Mouse (Mus musculus) neural tube, embryonic 15.5 days (tissue): Measurements from ENCODE around the gene Abhd16a. TPM values are rescaled to one million over a fixed set of nuclear protein-coding genes. Genes with fewer than 3 reads are reported as not detected.

Source experiments
- ATAC-seq: fragments of 200-750 bp; cut with Nextera tagmentation; 2 replicates; pipeline ENCODE4 v1.8.0; 2017; ENCODE audit warnings: mild to moderate bottlenecking, moderate TSS enrichment, moderate library complexity; ENCODE audit not compliant: low FRiP score
- H3K27ac ChIP-seq: fragments of 300-500 bp; sonication (generic); replicated peaks from 2 replicates; pipeline ENCODE4 v1.5.1; 2015; ENCODE audit warnings: mild to moderate bottlenecking, inconsistent platforms
- H3K27me3 ChIP-seq: fragments of 300-500 bp; sonication (generic); replicated peaks from 2 replicates; pipeline ENCODE4 v1.6.1; 2015; ENCODE audit warnings: inconsistent platforms
- H3K36me3 ChIP-seq: fragments of 300-500 bp; sonication (generic); 2 replicates; pipeline ENCODE4 v1.6.1; 2015; ENCODE audit warnings: inconsistent platforms
- H3K4me1 ChIP-seq: fragments of 300-500 bp; sonication (generic); 2 replicates; pipeline ENCODE4 v1.6.1; 2015; ENCODE audit warnings: inconsistent platforms
- H3K4me2 ChIP-seq: fragments of 300-500 bp; sonication (generic); 2 replicates; pipeline ENCODE4 v1.6.1; 2015; ENCODE audit warnings: inconsistent platforms, mild to moderate bottlenecking, moderate library complexity
- H3K4me3 ChIP-seq: fragments of 300-500 bp; sonication (generic); replicated peaks from 2 replicates; pipeline ENCODE4 v1.5.1; 2015; ENCODE audit warnings: mild to moderate bottlenecking, inconsistent platforms
- H3K9ac ChIP-seq: fragments of 300-500 bp; sonication (generic); replicated peaks from 2 replicates; pipeline ENCODE4 v1.6.1; 2015; ENCODE audit warnings: mild to moderate bottlenecking, inconsistent platforms
- H3K9me3 ChIP-seq: fragments of 300-500 bp; sonication (generic); replicated peaks from 2 replicates; pipeline ENCODE4 v1.6.1; 2016; ENCODE audit warnings: inconsistent platforms
- WGBS: fragments of 180-500 bp; shearing (Covaris S2); methylation state at CpG from one replicate; pipeline ENCODE4 v1.1.7; 2015; ENCODE audit warnings: mixed read lengths; 5-methylcytosine and 5-hydroxymethylcytosine counted together
- polyA plus RNA-seq: library from polyadenylated mRNA; unstranded; fragments of >200 nt; fragmentation: Nextera tagmentation; extraction: Ambion mirVana; gene quantifications from 2 replicates; pipeline ENCODE4 v1.2.1, GENCODE M21; 2015

Abhd16a gene
- 110 TPM in 2 replicates for polyA plus RNA-seq

- peaks cover 30% of the 10 kb centered on the region for H3K36me3 ChIP-seq
- peak; percentile 98 for ATAC-seq
- peak within 1 kb of the TSS; percentile 99 for H3K27ac ChIP-seq
- H3K4me1 ChIP-seq: peaks cover 15% of the 10 kb centered on the region
- H3K4me3 ChIP-seq: peak within 1 kb of the TSS; percentile 69
- WGBS: 3% methylated on average over 67 of the region's 67 CpGs
- H3K27me3 ChIP-seq: no peaks in the 10 kb centered on the region
- peak within 1 kb of the TSS; percentile 68 for H3K4me2 ChIP-seq
- no peaks in the 10 kb centered on the region for H3K9me3 ChIP-seq
- H3K9ac ChIP-seq: peak within 1 kb of the TSS; percentile 95
Measured at GRCm38 (mm10) chr17:35088825-35089644, at the start of gene Abhd16a. TSS of gene Abhd16a (plus strand) at chr17:35089263.

GRCm38 (mm10) chr17:35043794-35044193 is 45.3 kb upstream of the Abhd16a start:
- Histone ChIP-seq H3K36me3 (no peaks in the 10 kb centered on the region), H3K9me3 (no peaks in the 10 kb centered on the region), H3K9ac (no peak overlapping the region), H3K4me3 (no peak overlapping the region), H3K27ac (no peak overlapping the region), H3K27me3 (no peaks in the 10 kb centered on the region), H3K4me2 (no peak overlapping the region), H3K4me1 (peaks cover 20% of the 10 kb centered on the region)
- ATAC-seq: no peak
- 90% methylated on average over 4 of the region's 4 CpGs for WGBS

- H3K4me3 ChIP-seq: peak overlapping the region; percentile 59
Measured at GRCm38 (mm10) chr17:35044904-35045806, 43.9 kb upstream of the Abhd16a start.

GRCm38 (mm10) chr17:35045807-35046680 is 43.0 kb upstream of the Abhd16a start:
- Histone ChIP-seq H3K4me2 (peak overlapping the region; percentile 94), H3K36me3 (no peaks in the 10 kb centered on the region), H3K4me3 (peak overlapping the region; percentile 59), H3K27me3 (no peaks in the 10 kb centered on the region), H3K9ac (peak overlapping the region; percentile 73), H3K27ac (peak overlapping the region; percentile 67), H3K9me3 (no peaks in the 10 kb centered on the region), H3K4me1 (peaks cover 33% of the 10 kb centered on the region)
- WGBS: 6% methylated on average over 47 of the region's 48 CpGs
- peak; percentile 49 for ATAC-seq

More at GRCm38 (mm10) chr17:35044904-35045806, 43.9 kb upstream of the Abhd16a start:
- no peak for ATAC-seq
- Histone ChIP-seq H3K36me3 (no peaks in the 10 kb centered on the region), H3K4me2 (peak overlapping the region; percentile 94), H3K9ac (no peak overlapping the region), H3K27me3 (no peaks in the 10 kb centered on the region), H3K4me1 (peaks cover 29% of the 10 kb centered on the region), H3K27ac (no peak overlapping the region), H3K9me3 (no peaks in the 10 kb centered on the region)
- WGBS: 86% methylated on average over 7 of the region's 7 CpGs

GRCm38 (mm10) chr17:35046681-35047455 is 42.2 kb upstream of the Abhd16a start, which contains the start of gene Msh5:
TSS of gene Msh5 (minus strand) at chr17:35046745.
- peak within 1 kb of the TSS; percentile 73 for H3K9ac ChIP-seq
- H3K36me3 ChIP-seq: no peaks in the 10 kb centered on the region
- H3K4me3 ChIP-seq: peak within 1 kb of the TSS; percentile 59
- peak; percentile 96 for ATAC-seq
- H3K9me3 ChIP-seq: no peaks in the 10 kb centered on the region
- no peaks in the 10 kb centered on the region for H3K27me3 ChIP-seq
- H3K4me2 ChIP-seq: peak within 1 kb of the TSS; percentile 94
- peaks cover 41% of the 10 kb centered on the region for H3K4me1 ChIP-seq
- peak within 1 kb of the TSS; percentile 67 for H3K27ac ChIP-seq
- WGBS: 2% methylated on average over 33 of the region's 33 CpGs

- Histone ChIP-seq H3K4me3 (no peak overlapping the region), H3K36me3 (no peaks in the 10 kb centered on the region), H3K9me3 (no peaks in the 10 kb centered on the region), H3K4me2 (peak overlapping the region; percentile 11; the same call in 1 of the 2 replicates), H3K27ac (peak overlapping the region; percentile 82), H3K9ac (no peak overlapping the region), H3K4me1 (peaks cover 48% of the 10 kb centered on the region), H3K27me3 (no peaks in the 10 kb centered on the region)
- no peak for ATAC-seq
- 38% methylated on average over 1 of the region's 1 CpGs for WGBS
Measured at GRCm38 (mm10) chr17:35047688-35048087, 41.4 kb upstream of the Abhd16a start.

GRCm38 (mm10) chr17:35048149-35048931 is 40.7 kb upstream of the Abhd16a start:
- Histone ChIP-seq H3K36me3 (no peaks in the 10 kb centered on the region), H3K27ac (peak overlapping the region; percentile 82), H3K4me1 (peaks cover 51% of the 10 kb centered on the region), H3K9ac (no peak overlapping the region), H3K4me2 (peak overlapping the region; percentile 11; the same call in 1 of the 2 replicates), H3K27me3 (no peaks in the 10 kb centered on the region), H3K4me3 (no peak overlapping the region), H3K9me3 (no peaks in the 10 kb centered on the region)
- ATAC-seq: no peak
- 44% methylated on average over 11 of the region's 11 CpGs for WGBS

GRCm38 (mm10) chr17:35048932-35049440 is 40.1 kb upstream of the Abhd16a start:
- H3K4me1 ChIP-seq: peaks cover 51% of the 10 kb centered on the region
- WGBS: 78% methylated on average over 5 of the region's 5 CpGs

GRCm38 (mm10) chr17:35049561-35050016 is 39.5 kb upstream of the Abhd16a start, which contains the start of gene Clic1:
TSS of gene Clic1 (plus strand) at chr17:35049966.
- peaks cover 2% of the 10 kb centered on the region; the same call in 1 of the 2 replicates for H3K36me3 ChIP-seq
- WGBS: 5% methylated on average over 11 of the region's 11 CpGs
- H3K27ac ChIP-seq: peak within 1 kb of the TSS; percentile 82
- no peak for ATAC-seq
- H3K4me3 ChIP-seq: peak within 1 kb of the TSS; percentile 42
- H3K9ac ChIP-seq: peak within 1 kb of the TSS; percentile 44
- peak within 1 kb of the TSS; percentile 60 for H3K4me2 ChIP-seq
- no peaks in the 10 kb centered on the region for H3K27me3 ChIP-seq
- no peaks in the 10 kb centered on the region for H3K9me3 ChIP-seq
- H3K4me1 ChIP-seq: peaks cover 51% of the 10 kb centered on the region

More at GRCm38 (mm10) chr17:35048932-35049440, 40.1 kb upstream of the Abhd16a start:
- H3K27me3 ChIP-seq: no peaks in the 10 kb centered on the region
- no peak overlapping the region for H3K4me3 ChIP-seq
- H3K27ac ChIP-seq: peak overlapping the region; percentile 82
- H3K36me3 ChIP-seq: no peaks in the 10 kb centered on the region
- no peak for ATAC-seq
- H3K4me2 ChIP-seq: no peak overlapping the region
- H3K9me3 ChIP-seq: no peaks in the 10 kb centered on the region
- no peak overlapping the region for H3K9ac ChIP-seq
